Mouse (Mus musculus): ENCODE results near the gene Efna5. TPM values are rescaled to one million over a fixed set of nuclear protein-coding genes. Genes with fewer than 3 reads are reported as not detected.

Gene Efna5
- polyA plus RNA-seq (2012; rRNA removed), result 7.9 and 8.4 TPM in 2 replicates

DNA sequence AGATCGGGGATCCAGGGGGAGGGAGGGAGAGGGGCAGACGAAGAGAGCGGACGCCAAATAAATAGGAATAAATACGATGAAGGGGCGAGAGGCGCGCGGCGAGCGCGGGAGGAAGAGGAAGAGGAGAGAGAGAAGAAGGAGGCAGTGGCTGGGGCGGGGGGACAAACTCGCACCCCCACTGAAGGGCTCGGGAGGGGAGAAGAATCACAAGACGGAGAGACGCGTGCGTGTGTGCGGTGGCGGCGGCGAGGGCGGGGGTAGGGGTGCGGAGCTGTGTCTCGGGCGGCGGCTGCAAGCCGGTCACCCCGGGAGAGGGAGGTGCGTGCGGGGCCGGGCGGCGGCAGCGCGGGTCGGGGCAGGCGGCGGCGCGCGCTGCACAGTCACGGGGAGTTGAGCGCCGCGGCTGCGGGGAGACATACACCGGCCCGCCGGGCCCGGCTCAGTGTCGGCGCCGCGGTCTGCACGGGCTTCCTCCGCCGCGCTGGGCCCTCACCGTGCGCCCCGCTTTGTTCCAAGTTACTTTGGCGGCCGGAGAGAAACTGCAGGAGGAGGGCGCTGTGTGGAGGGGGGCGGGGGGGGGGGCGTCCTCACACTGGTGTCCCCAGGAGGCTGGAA, at the start of gene Efna5:
Gene Efna5 (minus strand): TSS at position 142 of the 615 bp plus-strand sequence.

